Mouse (Mus musculus) mesoderm, embryonic 11.5 days (tissue): ENCODE measurements at regions not wholly inside any gene's neighbourhood (a gene's known extent, or its start where the extent isn't known, plus 50 kb on each side); places are given as distances from the start of the nearest gene placed in this dataset.
A peak's percentile ranks its signal among the peaks of the same experiment; 100 is the strongest.

Experiments
- DNase-seq: peaks from one replicate; pipeline ENCODE4 v3.0.0-alpha.2; 2012; ENCODE audit warnings: low read depth, low spot score

GRCm38 (mm10) chr11:44027046-44027445, 126.0 kb upstream of the Adra1b start:
- DNase-seq, result no peak

GRCm38 (mm10) chr11:44046083-44046482, 145.1 kb upstream of the Adra1b start:
- no peak for DNase-seq

GRCm38 (mm10) chr11:44049253-44049976, 148.4 kb upstream of the Adra1b start:
- no peak for DNase-seq

- DNase-seq, result no peak
Measured at GRCm38 (mm10) chr11:44052481-44052880, 151.5 kb upstream of the Adra1b start.

DNA sequence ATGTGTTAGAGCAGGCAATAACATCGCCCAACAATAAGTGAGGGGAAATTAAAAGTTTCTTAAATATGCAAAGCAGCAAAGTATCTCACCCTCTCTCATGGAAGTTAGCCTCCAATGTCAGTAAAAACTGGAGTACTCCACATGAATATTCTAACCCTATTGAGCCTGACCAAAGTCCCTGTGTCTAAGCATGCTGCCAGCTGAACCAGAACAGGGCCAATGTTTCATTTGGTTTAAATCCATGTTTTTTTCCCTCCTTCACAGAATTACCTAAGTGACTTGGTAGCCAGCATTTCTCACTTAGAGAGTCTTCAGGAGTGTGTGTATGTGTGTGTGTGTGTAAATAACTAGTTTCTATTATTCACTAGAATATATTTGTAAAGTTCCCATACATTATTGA, 161.4 kb upstream of the Adra1b start:
- no peak for DNase-seq

DNA sequence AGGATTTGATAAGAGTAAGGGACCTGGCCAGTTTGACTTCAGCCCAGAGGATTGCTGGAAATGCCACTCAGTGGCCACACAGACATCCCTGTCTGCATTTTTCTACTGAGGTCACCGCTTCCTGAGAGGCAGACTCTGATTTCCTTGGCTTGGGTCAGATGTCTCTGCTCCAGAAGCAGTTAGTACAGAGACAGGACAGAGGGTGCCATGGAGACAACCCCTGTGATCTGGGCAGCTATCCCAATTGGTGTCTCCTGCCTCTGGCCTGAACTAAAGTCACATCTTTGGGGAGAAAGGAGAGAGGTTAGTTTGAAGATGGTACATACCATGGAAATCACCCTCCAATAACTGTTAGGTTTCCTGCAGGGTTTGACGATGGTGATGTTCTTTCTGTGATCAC, 165.2 kb upstream of the Adra1b start:
- no peak for DNase-seq

DNA sequence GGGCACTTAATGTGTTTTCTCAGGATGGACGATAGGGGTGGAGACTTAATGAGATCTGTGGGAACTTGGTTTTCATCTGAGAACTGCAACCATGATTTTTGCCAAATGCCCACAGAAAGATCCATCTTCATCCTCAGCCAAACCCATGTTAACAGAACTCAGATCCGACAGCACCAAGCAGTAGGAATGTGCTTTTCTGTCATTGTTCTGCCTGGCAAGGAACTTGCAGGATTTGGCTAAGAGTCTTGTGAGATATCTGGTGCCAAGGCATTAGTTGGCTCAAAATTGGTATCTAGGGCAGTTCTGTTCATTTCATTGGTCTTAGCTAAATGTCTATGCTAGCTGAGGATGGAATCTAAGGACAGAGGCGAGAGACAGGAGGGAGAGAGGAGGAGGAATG, 182.7 kb upstream of the Adra1b start:
- DNase-seq, result no peak

DNA sequence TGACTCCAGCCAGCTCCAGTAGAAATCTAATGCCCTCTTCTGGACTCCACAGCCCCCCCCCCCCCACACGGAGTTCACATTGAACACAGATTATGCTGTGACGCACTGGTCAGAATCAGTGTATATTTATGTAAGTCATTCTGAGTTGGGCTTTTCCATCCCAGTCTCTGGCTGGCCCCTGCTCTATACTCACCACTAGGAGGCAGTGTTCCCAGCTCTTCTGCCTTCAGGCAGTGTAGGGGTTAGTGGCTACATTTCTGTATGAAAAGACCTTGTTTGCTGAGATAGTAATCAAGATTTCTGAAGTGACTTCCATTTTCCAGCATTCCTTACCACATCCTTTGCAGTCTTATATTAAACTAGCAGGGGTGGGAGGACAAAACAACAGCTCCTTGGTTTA, 185.9 kb upstream of the Adra1b start:
- peak; percentile 15 for DNase-seq

- no peak for DNase-seq
Measured at GRCm38 (mm10) chr11:44089514-44089913, 188.5 kb upstream of the Adra1b start.

DNA sequence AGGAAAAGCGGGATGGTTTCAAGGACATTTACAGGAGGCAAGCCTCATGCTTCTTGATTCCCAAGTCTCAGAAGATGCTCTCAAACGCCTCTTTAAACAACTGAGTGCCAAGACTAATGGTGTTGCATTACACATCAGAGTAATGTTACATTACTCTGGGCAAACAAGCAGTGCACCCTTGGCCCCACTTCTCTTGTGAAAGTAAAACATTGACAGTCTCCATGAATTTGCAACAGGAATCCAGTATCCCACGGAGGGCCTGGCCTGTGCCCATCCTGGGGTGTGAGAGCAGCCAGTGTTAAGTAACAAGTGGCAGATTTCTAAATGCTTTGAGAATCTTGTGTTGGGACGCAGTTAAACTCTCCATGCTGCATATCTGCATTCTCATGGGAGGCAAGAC, 194.3 kb upstream of the Adra1b start:
- DNase-seq, result no peak

DNA sequence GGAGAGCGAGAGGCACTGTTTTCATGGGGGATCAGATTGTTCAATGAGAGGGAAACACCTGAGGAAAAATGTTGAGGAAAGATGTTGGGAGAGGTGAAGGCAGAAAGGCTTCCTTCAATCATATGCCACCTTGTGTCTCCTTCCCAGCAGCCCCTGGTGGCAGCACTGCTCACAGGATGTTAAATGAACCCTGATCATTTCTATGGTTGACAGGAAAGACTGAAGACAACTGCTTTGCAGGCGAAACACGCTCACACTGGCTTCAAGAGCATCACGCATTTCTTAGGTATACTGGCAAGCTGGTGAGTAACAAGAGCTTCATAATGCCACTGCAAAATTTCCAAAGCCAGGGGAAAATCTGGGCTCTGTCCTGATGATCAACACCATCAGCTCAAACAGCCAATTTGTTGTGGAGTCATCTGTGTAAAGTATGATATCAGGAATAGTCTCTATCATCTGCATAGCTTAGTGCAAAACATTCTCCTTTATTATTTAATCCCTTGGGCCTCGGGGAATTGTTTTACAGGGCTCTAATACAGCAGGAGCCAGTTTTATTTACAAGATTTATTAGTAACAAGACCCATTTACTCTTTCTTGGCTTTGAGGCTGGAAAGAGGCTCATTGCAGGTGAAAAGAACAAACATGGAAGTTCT, 202.3 kb upstream of the Adra1b start:
- no peak for DNase-seq

GRCm38 (mm10) chr11:44103841-44104191, 202.8 kb upstream of the Adra1b start:
- DNase-seq, result no peak

DNA sequence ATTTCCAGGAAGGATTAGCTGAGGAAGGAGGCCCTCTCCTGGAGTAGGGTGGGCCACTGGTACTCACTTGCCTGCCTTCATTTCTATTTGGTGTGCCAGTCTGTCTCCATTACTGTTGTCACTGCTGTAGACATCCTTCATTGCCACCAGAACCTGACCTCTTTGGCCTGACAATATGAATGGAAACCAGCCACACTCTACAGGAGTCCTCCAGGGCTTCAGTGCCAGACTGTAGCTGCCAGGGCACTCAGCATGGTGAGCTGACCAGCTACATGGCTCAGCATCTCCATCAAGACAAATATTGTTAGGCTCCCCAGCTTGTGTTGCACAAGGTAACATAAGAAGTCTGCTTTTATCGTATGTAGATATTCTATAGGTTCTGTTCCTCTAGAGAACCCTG, 205.2 kb upstream of the Adra1b start:
- no peak for DNase-seq

DNA sequence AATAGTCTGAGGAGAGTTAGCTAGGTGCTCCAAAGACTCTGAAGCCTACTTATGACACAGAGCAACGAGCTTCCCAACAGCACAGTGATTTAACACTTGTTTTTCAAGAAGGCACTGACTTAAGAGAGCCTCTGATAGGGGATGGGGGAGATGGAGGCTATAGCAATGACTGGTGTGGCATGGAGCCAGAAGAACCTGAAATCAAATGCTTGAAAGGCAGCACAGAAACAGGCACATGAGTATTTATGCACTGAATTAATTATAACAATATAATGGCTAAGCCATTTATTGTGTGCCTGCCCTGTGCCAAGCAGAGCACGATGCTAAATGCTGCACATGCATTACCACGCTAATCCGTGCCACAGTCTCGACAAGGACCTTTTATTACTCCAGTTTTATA, 210.5 kb upstream of the Adra1b start:
- DNase-seq, result no peak

- DNase-seq, result peak; percentile 2
Measured at GRCm38 (mm10) chr11:44127088-44127487, 226.1 kb upstream of the Adra1b start.

GRCm38 (mm10) chr11:44128481-44128880, 227.5 kb upstream of the Adra1b start:
- DNase-seq, result no peak

- no peak for DNase-seq
Measured at GRCm38 (mm10) chr11:44133244-44133643, 232.2 kb upstream of the Adra1b start.

DNA sequence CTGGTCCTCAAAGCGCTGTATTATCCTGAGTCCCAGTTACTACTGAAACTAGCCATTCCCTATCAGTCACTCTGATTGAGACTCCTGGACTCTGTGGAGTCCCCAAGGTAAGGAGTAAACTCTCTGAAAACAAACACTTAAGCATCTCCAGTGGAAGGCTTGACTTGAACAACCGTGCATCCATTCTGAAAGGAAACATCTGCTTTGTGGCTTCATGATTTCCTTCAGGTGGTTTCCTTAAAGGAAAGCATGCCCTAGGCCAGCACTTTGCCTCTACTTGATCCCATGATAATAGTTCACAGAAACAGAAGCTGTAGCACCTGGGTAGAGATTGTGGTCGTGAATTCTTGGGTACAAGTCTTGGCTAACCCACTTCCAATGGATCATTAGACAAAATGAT, 235.0 kb upstream of the Adra1b start:
- DNase-seq, result no peak

DNA sequence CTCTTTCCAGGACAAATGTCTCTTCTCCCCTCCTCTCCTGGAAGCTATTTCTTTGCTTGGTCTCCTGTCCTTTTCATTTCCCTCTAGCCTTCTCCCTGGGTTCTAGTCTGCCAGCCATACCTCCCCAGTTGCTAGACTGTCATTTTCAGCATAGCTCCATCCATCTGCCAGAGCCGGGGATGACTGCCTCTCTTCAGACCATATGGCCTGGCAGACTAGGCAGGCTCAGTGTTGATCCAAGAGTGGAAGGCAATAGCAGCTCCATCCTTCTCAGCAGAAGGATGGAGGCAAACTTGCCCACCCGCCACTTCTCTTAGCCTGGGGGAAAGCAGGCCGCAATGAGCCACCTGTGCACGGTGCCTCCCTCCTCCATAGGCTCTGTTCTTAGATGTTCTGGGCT, 242.0 kb upstream of the Adra1b start:
- DNase-seq, result no peak

GRCm38 (mm10) chr11:44144477-44144876, 243.5 kb upstream of the Adra1b start:
- DNase-seq, result no peak

- no peak for DNase-seq
Measured at GRCm38 (mm10) chr11:44146419-44146818, 245.4 kb upstream of the Adra1b start.

GRCm38 (mm10) chr11:44153576-44153975, 246.3 kb upstream of the Il12b start:
- no peak for DNase-seq

DNA sequence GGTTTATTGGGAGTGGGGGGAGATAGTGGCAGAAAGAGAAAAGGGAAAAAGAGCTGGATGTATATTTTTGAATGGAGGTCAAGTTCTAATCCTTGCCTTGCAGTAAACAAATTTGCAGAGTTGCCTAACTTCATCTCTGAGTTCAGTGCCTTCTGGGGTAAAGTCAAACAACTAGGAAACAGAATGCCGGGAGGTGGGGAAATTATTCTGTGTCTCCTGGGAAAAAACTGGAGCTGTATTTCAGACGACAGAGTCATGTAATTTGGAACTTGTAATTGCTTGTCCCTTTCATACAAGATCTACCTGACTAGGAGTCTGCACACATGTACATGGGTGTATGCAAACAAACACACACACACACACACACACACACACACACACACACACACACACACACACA, 244.3 kb upstream of the Il12b start:
- DNase-seq, result no peak

GRCm38 (mm10) chr11:44156081-44156480, 243.8 kb upstream of the Il12b start:
- DNase-seq, result peak; percentile 9
